Mouse (Mus musculus) cerebral cortex, adult 2 months (tissue): ENCODE measurements around the gene Nup153.

Experiments used
- WGBS: fragments of 180-500 bp; shearing (Covaris S2); methylation state at CpG from one replicate; pipeline ENCODE4 v1.1.7; 2018; 5-methylcytosine and 5-hydroxymethylcytosine counted together

The Nup153 gene

GRCm38 (mm10) chr13:46663461-46663964 lies 64.2 kb downstream of the Nup153 start:
- WGBS, result 22% methylated on average over 4 of the region's 4 CpGs

- 92% methylated on average over 5 of the region's 5 CpGs for WGBS
Observed at GRCm38 (mm10) chr13:46659211-46659610, 68.5 kb downstream of the Nup153 start.

GRCm38 (mm10) chr13:46654566-46654965 lies 73.2 kb downstream of the Nup153 start:
- WGBS, result 48% methylated on average over 5 of the region's 5 CpGs

GRCm38 (mm10) chr13:46653671-46654070 lies 74.1 kb downstream of the Nup153 start:
- 76% methylated on average over 4 of the region's 4 CpGs for WGBS

GRCm38 (mm10) chr13:46652671-46653070 lies 75.1 kb downstream of the Nup153 start:
- 73% methylated on average over 7 of the region's 7 CpGs for WGBS

- 84% methylated on average over 7 of the region's 7 CpGs for WGBS
Observed at GRCm38 (mm10) chr13:46651853-46652252, 75.9 kb downstream of the Nup153 start.

GRCm38 (mm10) chr13:46645476-46645875 lies 82.3 kb downstream of the Nup153 start:
- WGBS, result 89% methylated on average over 6 of the region's 6 CpGs

- WGBS, result 92% methylated on average over 6 of the region's 6 CpGs
Observed at GRCm38 (mm10) chr13:46644175-46644574, 83.6 kb downstream of the Nup153 start.

GRCm38 (mm10) chr13:46642318-46642717 lies 85.4 kb downstream of the Nup153 start:
- 86% methylated on average over 4 of the region's 4 CpGs for WGBS

- WGBS, result 42% methylated on average over 10 of the region's 10 CpGs
Observed at GRCm38 (mm10) chr13:46640608-46641468, 86.9 kb downstream of the Nup153 start.

- 20% methylated on average over 6 of the region's 6 CpGs for WGBS
Observed at GRCm38 (mm10) chr13:46634133-46634488, 93.6 kb downstream of the Nup153 start.

GRCm38 (mm10) chr13:46633320-46634132 lies 94.2 kb downstream of the Nup153 start:
- WGBS, result 23% methylated on average over 18 of the region's 18 CpGs

- 54% methylated on average over 4 of the region's 4 CpGs for WGBS
Observed at GRCm38 (mm10) chr13:46632796-46633195, 94.9 kb downstream of the Nup153 start.
